Comparison of ENCODE assay signal across 26 mouse cellular contexts in genomic region chr2:110302261-110302660, GRCm38 (mm10). TPM values are rescaled to one million over a fixed set of nuclear protein-coding genes. Genes with fewer than 3 reads are reported as not detected.
A peak's percentile ranks its signal among the peaks of the same experiment; 100 is the strongest.
DNase-seq lines count a peak whose midpoint lies in the region; ATAC-seq and TF ChIP-seq lines count a peak whose summit lies in the region.
"Had no signal": no experiment of that assay in that cellular context is flagged by ENCODE, and none has a peak within 500 bp of the region (broad histone marks: within the 10 kb centered on the region; RNA-seq: fewer than 3 reads in every experiment).

No protein-coding gene starts in this region.

- no peak for TF ChIP-seq CTCF in liver, postnatal 0 days (IDR thresholded peaks at IDR 0.05; ENCODE audit: low read depth)
- TF ChIP-seq CTCF in embryonic fibroblast, embryonic 13.5 days (IDR thresholded peaks at IDR 0.05; ENCODE audit: borderline replicate concordance, insufficient read depth, low read length), result no peak

- TF ChIP-seq POLR2A in embryonic fibroblast, embryonic 13.5 days (IDR thresholded peaks at IDR 0.05; ENCODE audit: low read depth, low read length), result no peak

- H3K36me3 ChIP-seq in intestine, embryonic 16.5 days (ENCODE audit: control insufficient read depth, insufficient read depth, low read length), result no peaks in the 10 kb centered on the region
- H3K36me3 ChIP-seq in intestine, embryonic 15.5 days, result no peaks in the 10 kb centered on the region
- no peaks in the 10 kb centered on the region for H3K36me3 ChIP-seq in liver, postnatal 0 days (replicated peaks; ENCODE audit: insufficient read depth, low read length)
- no peaks in the 10 kb centered on the region for H3K36me3 ChIP-seq in liver, embryonic 12.5 days
- H3K36me3 ChIP-seq: embryonic facial prominence, embryonic 13.5 days; forebrain, embryonic 10.5 days; hindbrain, embryonic 12.5 days had no signal

- H3K27me3 ChIP-seq in intestine, embryonic 16.5 days (replicated peaks; ENCODE audit: control insufficient read depth, insufficient read depth, low read length), result no peaks in the 10 kb centered on the region
- H3K27me3 ChIP-seq in intestine, embryonic 15.5 days (replicated peaks), result no peaks in the 10 kb centered on the region
- H3K27me3 ChIP-seq in liver, postnatal 0 days (ENCODE audit: insufficient read depth, low read length), result no peaks in the 10 kb centered on the region
- no peaks in the 10 kb centered on the region for H3K27me3 ChIP-seq in liver, embryonic 12.5 days (replicated peaks)
- H3K27me3 ChIP-seq: embryonic facial prominence, embryonic 13.5 days; hindbrain, embryonic 12.5 days; Patski had no signal

- no peak overlapping the region for H3K4me3 ChIP-seq in intestine, embryonic 16.5 days (ENCODE audit: low read length)
- no peak overlapping the region for H3K4me3 ChIP-seq in intestine, embryonic 15.5 days (replicated peaks)
- no peak overlapping the region for H3K4me3 ChIP-seq in liver, postnatal 0 days (ENCODE audit: low read depth, low read length)
- H3K4me3 ChIP-seq in liver, embryonic 12.5 days, result no peak overlapping the region
- no peak overlapping the region for H3K4me3 ChIP-seq in embryonic fibroblast, embryonic 13.5 days (ENCODE audit: insufficient read depth, low read length)
- H3K4me3 ChIP-seq: embryonic facial prominence, embryonic 13.5 days; erythroblast, embryonic 14.5 days; forebrain, embryonic 10.5 days; gastrocnemius, adult 2 months; hindbrain, embryonic 12.5 days had no signal

- H3K4me2 ChIP-seq in intestine, embryonic 16.5 days (ENCODE audit: low read depth, low read length), result no peak overlapping the region
- no peak overlapping the region for H3K4me2 ChIP-seq in intestine, embryonic 15.5 days (replicated peaks)
- peak overlapping the region; percentile 1; the same call in 1 of the 2 replicates for H3K4me2 ChIP-seq in liver, postnatal 0 days (ENCODE audit: low read depth, low read length)
- no peak overlapping the region for H3K4me2 ChIP-seq in liver, embryonic 12.5 days
- H3K4me2 ChIP-seq: embryonic facial prominence, embryonic 13.5 days; hindbrain, embryonic 12.5 days had no signal

- ATAC-seq in intestine, embryonic 16.5 days, result no peak
- no peak for ATAC-seq in intestine, embryonic 15.5 days
- no peak for ATAC-seq in liver, postnatal 0 days
- no peak for ATAC-seq in liver, embryonic 12.5 days
- ATAC-seq: activated CD4-positive, CD25-positive, alpha-beta regulatory T cell, adult 4 months; forebrain, embryonic 14.5 days; hindbrain, embryonic 16.5 days; inflammation-experienced regulatory T-cells, adult 6 months; Patski had no signal

- 23% methylated on average over 2 of the region's 2 CpGs for WGBS in intestine, embryonic 16.5 days
- 14% methylated on average over 2 of the region's 2 CpGs for WGBS in intestine, embryonic 15.5 days
- WGBS in liver, postnatal 0 days (ENCODE audit: insufficient replicate concordance), result 12% methylated on average over 2 of the region's 2 CpGs
- WGBS in liver, embryonic 12.5 days (ENCODE audit: insufficient replicate concordance), result 10% methylated on average over 2 of the region's 2 CpGs

- peaks cover 10% of the 10 kb centered on the region for H3K4me1 ChIP-seq in intestine, embryonic 16.5 days (ENCODE audit: control insufficient read depth, insufficient read depth, low read length)
- 0 out of 2 replicates have a peak, but pooled peaks cover 4% of the 10 kb centered on the region for H3K4me1 ChIP-seq in intestine, embryonic 15.5 days (replicated peaks)
- no peaks in the 10 kb centered on the region; the same call in 1 of the 2 replicates for H3K4me1 ChIP-seq in liver, postnatal 0 days (ENCODE audit: insufficient read depth)
- H3K4me1 ChIP-seq in liver, embryonic 12.5 days, result 0 out of 2 replicates have a peak, but pooled peaks cover 5% of the 10 kb centered on the region
- peaks cover 6% of the 10 kb centered on the region; the same call in 1 of the 2 replicates for H3K4me1 ChIP-seq in embryonic fibroblast, embryonic 13.5 days (ENCODE audit: control insufficient read depth, insufficient read depth, low read length)
- H3K4me1 ChIP-seq: forebrain, embryonic 10.5 days; hindbrain, embryonic 12.5 days had no signal

- DNase-seq in liver, postnatal 0 days, result no peak
- no peak for DNase-seq in left cerebral cortex, adult 9 months (ENCODE audit: low spot score in 2 of 2)
- DNase-seq in cerebellum, adult 11-12 months, result no peak
- DNase-seq: adrenal gland, adult 2 months; adrenal gland, postnatal 25 days; B cell, adult 2 months; cerebellum, adult 2 months; cerebellum, postnatal 10 days; embryo, embryonic 11 days; gastrocnemius, adult 2 months; gastrocnemius, postnatal 25 days; heart, postnatal 10 days; heart, postnatal 4 days had no signal

- H3K9me3 ChIP-seq in intestine, embryonic 16.5 days (ENCODE audit: control insufficient read depth, low read length), result no peaks in the 10 kb centered on the region
- H3K9me3 ChIP-seq in intestine, embryonic 15.5 days, result no peaks in the 10 kb centered on the region
- no peaks in the 10 kb centered on the region for H3K9me3 ChIP-seq in liver, postnatal 0 days (ENCODE audit: low read length)
- H3K9me3 ChIP-seq in liver, embryonic 12.5 days (replicated peaks), result no peaks in the 10 kb centered on the region
- H3K9me3 ChIP-seq: embryonic facial prominence, embryonic 13.5 days; forebrain, embryonic 10.5 days; hindbrain, embryonic 12.5 days had no signal

- TF ChIP-seq EP300 in liver, postnatal 0 days (IDR thresholded peaks at IDR 0.05; ENCODE audit: low read depth), result no peak

- H3K27ac ChIP-seq in intestine, embryonic 16.5 days (ENCODE audit: low read length), result 0 out of 2 replicates have a peak overlapping the region, but pooled peaks have one; percentile 9
- no peak overlapping the region for H3K27ac ChIP-seq in intestine, embryonic 15.5 days
- H3K27ac ChIP-seq in liver, postnatal 0 days (ENCODE audit: low read depth), result peak overlapping the region; percentile 56; the same call in 1 of the 2 replicates
- no peak overlapping the region for H3K27ac ChIP-seq in liver, embryonic 12.5 days
- H3K27ac ChIP-seq in embryonic fibroblast, embryonic 13.5 days (ENCODE audit: insufficient read depth, low read length), result peak overlapping the region; percentile 32; the same call in 1 of the 2 replicates
- H3K27ac ChIP-seq: forebrain, embryonic 10.5 days; gastrocnemius, adult 2 months; hindbrain, embryonic 12.5 days had no signal

- no peak overlapping the region for H3K9ac ChIP-seq in intestine, embryonic 16.5 days (ENCODE audit: low read depth, low read length)
- no peak overlapping the region for H3K9ac ChIP-seq in intestine, embryonic 15.5 days
- H3K9ac ChIP-seq in liver, postnatal 0 days (replicated peaks), result no peak overlapping the region
- no peak overlapping the region for H3K9ac ChIP-seq in liver, embryonic 12.5 days
- H3K9ac ChIP-seq: embryonic facial prominence, embryonic 13.5 days; hindbrain, embryonic 12.5 days had no signal

RNA-seq across cellular contexts. Expression of gene Bbox1, which starts 12.1 kb away (rescaled TPM):
- 0.82 and 1.5 TPM in 2 replicates for polyA plus RNA-seq in intestine, embryonic 16.5 days (2015; fragmentation: Nextera tagmentation; extraction: Ambion mirVana)
- polyA plus RNA-seq in intestine, embryonic 15.5 days (2015; fragmentation: Nextera tagmentation; extraction: Ambion mirVana), result 0.45 and 0.53 TPM in 2 replicates
- 26.1 and 28.9 TPM in 2 replicates for polyA plus RNA-seq in liver, postnatal 0 days (2015; fragmentation: Nextera tagmentation; extraction: Ambion mirVana)
- polyA plus RNA-seq in liver, embryonic 12.5 days (2016; fragmentation: Nextera tagmentation; extraction: Ambion mirVana), result 1.2 and 1.9 TPM in 2 replicates
- polyA plus RNA-seq in embryonic fibroblast, embryonic 13.5 days (2011; ENCODE audit: insufficient read length, low read depth, missing spikeins), result not detected in 2 replicates
- polyA plus RNA-seq: adrenal gland, adult 2 months; erythroblast, embryonic 14.5 days; forebrain, embryonic 10.5 days; hindbrain, embryonic 12.5 days; inflammation-experienced regulatory T-cells, adult 6 months; Patski had no signal

Comparison
In these comparisons a context has a peak if more than half of its experiments do, and no peak if none do; other contexts are left out.
1. H3K27ac ChIP-seq: peak in intestine, embryonic 16.5 days (single experiment), liver, postnatal 0 days (single experiment) and embryonic fibroblast, embryonic 13.5 days (single experiment); none in intestine, embryonic 15.5 days (single experiment) and liver, embryonic 12.5 days (single experiment).